Mouse (Mus musculus): ENCODE measurements around the gene Gm20721.
"Not testable (repeated sequence)": the region's sequence is repeated elsewhere in the genome, so short reads cannot be mapped to it uniquely, and the experiment has no call there.

The Gm20721 gene

DNA sequence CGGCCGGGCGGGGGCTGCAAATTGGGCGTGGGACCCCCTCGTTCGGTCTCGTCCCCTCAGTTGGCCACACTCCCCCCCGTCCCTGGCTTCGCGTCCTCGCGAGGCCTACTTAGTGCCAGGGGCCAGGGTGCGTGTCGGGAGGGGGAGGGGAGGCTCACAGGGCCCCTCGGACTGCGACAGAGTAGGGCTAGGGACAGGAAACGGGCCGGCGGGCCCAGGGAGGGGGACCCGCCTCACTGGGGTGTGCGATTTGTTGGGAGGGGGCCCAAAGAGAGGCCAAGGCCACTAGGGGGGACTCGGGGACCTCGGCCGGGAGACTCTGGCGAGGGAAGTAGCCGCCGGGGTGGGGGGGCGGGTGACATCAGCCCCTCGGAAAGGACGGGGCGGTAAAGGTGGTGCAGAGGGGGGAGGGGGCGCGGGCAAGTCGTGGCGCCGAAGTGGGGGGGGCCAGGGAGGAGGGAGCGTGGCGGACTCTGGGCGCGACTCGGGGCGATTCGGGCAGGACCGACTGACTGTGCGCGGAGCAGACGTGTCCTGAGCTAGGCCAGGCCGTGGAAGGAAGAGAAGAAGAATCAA is 15.8 kb downstream of the Gm20721 start:
- DNase-seq (ENCODE audit: low spot score in 2 of 2), result peak; percentile 79 to 80

DNA sequence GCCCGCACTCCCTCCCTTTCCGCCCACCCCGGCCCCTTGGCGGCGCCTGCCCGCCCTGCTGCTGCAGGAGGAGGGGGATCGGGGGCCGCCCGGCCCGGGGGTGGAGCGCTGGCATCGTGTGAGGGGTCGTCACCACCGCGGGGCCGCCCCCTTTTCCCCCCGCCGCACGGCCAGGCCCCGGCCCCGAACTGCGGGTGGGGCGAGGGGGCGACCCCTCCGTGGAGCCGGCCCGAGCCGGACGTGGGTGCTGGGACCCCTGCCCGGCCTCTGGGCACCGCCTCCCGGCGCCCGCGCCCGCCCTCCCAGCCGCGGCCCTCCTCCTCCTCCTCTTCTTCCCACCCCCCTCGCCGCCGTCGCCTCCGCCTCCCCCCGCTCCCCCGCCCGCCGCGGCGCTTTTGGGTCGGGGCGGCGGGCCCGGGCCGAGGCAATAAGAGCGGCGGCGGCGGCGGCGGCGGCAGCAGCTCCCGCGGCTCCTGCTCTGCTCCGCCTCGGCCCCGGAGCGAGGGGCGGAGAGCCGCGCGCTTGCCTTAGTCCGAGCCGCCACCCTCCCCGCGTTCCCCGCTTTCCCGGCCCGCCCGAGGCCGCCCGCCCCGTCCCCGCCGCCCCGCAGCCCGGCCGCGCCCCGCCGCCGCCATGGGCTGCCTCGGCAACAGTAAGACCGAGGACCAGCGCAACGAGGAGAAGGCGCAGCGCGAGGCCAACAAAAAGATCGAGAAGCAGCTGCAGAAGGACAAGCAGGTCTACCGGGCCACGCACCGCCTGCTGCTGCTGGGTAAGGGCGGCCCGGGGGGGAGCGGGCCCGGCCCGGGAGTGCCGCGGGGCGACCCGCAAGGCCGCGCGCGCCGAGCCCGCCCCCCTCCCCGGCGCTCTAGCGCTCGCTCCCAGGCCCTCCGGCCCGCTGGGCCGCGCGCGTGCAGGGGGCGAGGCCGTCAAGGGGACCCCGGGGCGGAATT is 16.6 kb downstream of the Gm20721 start:
- DNase-seq (ENCODE audit: low spot score in 2 of 2), result peak; percentile 90

DNA sequence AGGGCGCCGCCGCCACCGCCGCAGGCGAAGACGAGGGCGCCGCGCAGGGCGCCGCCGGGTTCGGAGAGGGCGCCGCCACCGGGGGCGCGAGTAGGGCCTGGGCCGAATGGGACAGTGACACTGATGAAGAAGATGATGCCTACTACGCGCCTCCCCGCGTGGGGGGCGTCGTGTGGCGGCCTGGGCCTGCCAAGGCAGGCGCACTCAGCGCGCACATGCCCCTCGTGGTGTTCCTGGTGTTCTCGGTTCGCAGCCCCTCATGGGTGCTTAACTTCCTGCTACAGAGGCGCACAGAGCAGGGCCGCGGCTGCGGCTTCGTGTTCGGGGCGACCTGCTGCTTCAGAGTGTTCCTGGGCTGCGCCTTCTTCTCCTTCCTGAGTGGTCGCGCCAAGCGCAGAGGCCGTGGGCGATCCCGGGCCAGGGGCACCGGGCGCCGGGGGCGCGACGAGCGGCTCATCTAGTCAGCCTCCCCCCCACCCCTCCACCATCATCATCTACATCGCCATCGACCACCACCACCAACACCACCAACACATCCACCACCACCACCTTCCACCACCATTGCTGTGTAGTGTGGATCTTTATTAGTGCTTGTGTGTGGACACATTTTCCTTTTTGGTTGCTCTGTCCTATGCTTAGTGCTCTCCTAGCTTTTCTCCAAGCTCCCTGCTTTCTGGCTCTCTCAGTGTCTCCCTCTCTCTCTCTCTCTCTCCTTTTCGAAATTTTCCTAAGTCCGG is 17.4 kb downstream of the Gm20721 start:
- DNase-seq (ENCODE audit: low spot score in 2 of 2), result peak; percentile 54 to 62

DNA sequence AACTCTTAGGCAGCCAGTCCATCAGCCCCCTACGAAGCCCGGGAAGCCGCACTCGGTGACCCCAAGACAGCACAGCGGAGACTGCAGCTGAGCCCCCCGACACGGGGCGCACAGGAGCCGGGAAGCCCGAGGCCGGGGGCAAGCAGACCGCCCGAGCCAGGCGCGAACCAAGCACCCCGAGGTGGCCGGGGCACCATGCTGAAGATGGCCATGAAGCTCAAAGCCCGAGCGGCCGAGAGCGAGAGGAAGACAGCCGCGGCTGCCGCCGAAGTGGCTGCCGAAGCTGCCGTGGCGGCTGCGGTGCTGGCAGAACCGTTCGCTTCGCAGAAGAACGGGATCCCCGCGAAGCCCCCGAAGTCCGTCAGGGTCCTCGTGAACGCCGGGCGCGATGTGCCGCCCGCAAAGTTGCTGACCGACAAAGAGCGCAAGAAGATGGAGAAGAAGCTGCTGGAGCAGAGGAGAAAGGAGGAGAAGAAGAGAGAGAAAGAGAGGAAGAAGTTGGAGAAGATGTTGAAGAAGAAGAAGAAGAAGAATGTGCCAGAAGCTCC is 18.1 kb downstream of the Gm20721 start:
- no peak for DNase-seq (ENCODE audit: low spot score in 2 of 2)

DNA sequence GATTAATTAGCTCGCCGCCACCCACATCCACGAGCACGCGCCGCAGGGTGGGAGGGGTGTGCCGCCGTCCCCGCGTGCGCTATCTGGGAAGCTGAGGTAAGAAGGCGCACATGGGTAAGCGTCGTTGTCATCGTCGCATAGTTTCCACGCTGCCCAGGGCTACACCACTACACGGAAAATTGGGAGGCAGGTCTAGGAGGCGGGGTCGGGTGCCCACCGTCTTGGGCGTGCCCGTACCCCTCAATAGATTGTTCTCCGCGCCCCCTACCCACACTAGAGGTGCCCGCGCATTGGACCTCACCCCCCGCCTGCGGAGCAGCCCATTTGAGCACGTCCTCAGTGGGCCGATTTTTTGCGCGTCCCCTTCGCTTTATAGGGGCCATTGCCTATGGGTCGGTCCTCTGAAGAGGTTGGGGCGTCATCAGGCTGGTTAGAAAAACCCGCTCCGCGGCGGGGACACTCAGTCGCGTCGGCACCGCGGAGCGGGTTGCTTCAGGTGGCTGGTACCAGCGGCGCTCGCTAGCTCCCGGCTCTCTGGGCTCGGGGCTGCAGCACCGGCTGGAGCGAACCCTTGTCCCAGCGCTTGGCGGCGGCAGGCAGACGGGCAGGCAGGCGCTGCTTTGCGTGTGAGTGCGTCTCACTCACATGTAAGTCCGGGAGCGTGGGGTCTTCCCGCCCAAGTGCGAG is 19.1 kb downstream of the Gm20721 start:
- peak; percentile 84 to 90 for DNase-seq (ENCODE audit: low spot score in 2 of 2)

DNA sequence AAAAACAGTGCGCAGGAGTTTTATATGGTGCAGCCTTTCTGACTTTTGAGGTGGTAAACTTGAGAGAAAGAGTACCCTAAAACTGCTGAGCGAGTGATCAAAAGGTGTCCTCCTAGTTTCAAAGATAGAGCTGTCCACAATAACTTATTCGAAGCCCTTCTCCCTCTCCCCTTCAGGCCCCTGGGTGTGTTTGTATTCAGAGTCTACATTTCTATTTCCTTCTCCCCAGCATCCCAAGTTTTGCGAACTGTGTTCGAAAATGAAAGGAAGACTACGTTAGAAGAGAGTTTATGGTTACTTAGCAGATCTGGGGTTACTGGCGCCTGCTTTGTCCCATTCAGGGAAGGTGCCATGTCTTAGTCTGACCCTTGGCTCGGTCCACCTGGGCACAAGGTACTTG is 20.0 kb downstream of the Gm20721 start:
- no peak for DNase-seq (ENCODE audit: low spot score in 2 of 2)

DNA sequence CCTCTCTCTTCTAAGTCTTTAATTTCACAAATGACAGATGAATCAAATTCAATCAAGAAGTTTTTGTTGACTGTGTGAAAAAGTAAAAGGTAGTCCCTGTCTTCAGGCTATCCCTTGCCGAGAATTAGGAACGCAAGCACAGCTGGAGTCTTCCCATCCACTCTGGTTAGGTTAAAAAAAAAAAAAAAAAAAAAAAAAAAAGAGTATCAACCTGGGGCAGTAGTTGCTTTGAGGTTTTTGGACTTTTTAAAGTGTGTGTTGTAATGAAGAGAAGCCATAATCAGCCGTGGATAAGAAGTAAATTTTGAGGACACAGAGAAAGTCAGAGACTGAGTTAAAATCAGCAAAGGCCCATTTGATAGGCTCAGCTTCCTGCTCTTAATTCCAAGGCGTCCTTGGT is 20.5 kb downstream of the Gm20721 start:
- no peak for DNase-seq (ENCODE audit: low spot score in 2 of 2)

DNA sequence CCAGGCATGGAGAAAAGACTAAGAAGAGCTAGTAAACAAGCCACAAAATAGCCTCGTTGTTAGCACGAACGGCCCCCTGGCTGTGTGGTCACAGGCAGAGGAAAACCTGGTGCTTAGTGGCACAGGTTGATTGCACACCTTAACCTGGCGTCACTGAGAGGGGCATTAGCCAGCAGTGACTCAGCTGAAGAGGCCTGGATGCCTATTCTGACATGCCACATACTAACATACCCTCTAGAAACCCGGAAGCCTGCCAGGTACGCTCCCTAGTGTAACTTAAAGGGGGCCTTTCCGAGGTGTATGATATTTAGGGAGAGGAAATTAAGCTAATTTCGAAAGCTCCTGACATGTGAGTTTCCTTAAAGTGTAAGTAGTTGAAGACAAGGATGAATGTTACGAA is 29.9 kb downstream of the Gm20721 start:
- no peak for DNase-seq (ENCODE audit: low spot score in 2 of 2)

DNA sequence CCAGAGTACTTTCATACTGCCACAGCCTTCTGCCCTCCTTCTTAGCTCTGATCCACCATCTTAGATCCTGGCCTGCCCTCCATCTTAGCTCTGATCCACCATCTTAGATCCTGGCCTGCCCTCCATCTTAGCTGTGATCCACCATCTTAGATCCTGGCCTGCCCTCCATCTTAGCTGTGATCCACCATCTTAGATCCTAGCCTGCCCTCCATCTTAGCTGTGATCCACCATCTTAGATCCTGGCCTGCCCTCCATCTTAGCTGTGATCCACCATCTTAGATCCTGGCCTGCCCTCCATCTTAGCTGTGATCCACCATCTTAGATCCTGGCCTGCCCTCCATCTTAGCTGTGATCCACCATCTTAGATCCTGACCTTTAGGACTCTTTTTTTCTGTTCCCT is 31.1 kb downstream of the Gm20721 start:
- DNase-seq (ENCODE audit: low spot score in 2 of 2), result not testable (repeated sequence)

DNA sequence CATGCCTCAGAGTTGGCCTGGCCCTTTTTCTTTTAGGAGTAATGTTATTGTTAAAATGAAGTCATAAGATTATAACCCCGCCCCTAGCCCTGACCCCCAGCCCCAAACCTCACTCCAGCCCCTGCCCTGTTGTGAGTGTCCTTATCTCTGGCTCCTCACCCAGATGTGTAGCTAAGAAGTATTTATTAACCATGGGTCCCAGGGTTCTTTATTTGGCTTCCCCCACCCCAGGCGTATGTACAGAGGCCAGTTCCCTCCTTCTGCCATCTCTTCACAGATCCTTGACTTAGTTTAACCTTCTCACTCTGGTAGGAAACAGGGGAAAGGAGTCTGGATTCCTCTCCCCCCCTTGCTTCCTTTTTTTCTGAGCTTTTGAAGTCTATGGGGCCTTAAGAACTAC is 33.9 kb downstream of the Gm20721 start:
- DNase-seq (ENCODE audit: low spot score in 2 of 2), result no peak

DNA sequence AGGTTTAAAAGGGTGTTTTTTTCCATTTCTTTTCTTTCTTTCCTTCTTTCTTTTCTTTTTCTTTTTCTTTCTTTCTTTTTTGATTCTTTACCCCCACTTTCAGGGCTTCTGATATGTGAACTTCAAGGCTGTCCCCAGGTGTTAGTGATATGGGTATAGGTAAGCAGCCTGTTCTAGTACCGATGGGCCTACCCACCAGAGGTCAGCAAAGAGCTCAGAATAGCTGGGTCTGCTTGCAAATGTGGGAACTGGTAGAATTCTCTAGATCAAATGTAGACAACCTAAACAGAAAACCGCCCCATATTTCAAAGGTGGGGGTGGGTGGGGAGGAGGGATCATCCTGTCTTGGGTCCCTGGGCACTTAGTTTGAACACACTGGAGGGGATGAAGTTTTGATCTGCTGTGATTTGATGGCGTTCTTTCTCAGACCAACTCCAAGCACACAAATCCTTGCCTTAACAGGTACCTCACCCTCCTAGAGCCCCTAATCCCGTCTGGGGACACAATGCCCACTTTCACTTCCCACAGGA is 34.3 kb downstream of the Gm20721 start:
- peak; percentile 85 to 89 for DNase-seq (ENCODE audit: low spot score in 2 of 2)

DNA sequence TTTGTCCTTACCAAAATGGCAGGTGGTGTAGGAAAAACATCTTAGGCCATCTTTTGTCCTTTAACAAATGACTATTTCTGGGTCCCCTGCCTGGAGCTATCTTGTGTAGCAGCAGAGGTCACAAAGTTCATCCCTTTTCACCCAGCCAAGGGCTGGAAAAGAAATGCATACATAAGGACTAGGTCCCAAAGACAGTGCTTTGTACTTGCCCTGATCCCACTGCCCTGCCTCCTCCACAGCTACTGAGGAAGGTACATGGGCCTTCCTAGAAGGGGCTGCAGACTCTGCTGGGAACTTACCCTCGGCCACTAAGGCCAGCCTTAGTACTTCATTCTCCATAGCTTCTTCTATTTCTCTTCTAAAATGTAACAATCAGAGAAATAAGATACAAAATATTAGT is 34.9 kb downstream of the Gm20721 start:
- no peak for DNase-seq (ENCODE audit: low spot score in 2 of 2)

DNA sequence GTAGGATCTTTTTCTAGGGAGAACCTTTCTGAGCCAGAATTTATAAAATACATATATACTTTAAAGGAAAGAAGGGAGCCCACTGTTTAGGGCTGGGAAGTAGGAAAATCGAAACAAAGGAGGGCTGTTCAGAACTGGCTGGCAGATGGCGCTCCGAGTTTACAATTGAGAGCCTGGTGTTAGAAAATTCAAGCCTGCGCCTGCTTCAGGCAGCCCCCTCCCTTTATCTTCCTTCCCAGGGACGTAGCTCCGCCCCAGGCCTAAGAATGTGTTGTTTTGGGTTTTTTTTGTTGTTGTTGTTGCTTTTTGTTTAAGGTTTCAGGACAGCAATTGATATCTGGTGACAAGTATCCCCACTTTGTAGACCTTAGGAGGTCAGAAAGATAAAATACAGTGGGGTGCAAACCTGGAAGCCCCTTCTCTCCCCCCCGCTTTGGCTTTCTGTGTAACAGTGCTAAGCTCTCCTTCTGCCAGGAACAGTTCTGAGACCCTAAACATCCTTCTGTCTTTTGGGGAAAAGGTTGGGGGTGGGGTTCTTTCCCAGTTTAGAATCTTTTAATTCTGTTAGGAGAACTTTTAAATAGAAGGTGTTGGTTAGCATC is 35.5 kb downstream of the Gm20721 start:
- DNase-seq (ENCODE audit: low spot score in 2 of 2), result peak; percentile 71 to 76

DNA sequence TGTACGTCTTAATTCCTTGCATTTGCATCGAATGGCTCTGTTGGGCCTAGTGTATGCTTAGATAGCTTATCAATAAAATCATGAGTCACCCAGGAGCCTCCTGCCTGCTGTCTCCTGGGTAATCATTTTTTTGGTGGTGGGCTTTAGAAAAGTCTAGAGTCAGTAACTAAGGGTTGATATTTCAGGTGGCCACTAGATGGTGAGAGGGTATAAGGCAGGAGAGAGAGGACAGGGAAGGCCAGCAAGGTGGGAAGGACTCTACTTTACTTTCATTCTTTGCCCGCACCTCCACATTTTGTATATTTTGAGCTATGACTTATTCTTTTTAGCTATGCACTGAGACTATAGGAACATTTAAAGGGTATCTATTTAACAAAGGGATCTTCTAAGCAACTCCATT is 38.6 kb downstream of the Gm20721 start:
- no peak for DNase-seq (ENCODE audit: low spot score in 2 of 2)

DNA sequence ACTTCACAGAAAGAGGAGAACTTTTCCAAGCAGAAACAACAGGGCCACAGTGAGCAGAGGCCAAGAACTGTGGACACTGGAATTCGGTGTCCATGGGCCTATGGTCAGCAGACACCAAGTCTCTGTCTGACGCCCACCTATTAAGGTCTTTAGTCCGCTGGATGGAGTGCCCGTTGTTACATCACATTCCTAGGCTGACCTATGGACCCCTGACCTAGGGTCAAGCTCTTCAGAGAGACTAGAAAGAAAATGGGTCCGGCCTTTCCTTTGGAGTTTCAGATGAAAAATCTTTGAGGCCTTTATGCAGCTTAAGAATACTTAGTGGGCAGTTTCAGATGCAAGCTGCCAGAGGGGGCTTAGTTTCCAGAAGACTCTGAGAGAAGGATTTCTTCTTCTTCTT is 40.9 kb downstream of the Gm20721 start:
- DNase-seq (ENCODE audit: low spot score in 2 of 2), result no peak

DNA sequence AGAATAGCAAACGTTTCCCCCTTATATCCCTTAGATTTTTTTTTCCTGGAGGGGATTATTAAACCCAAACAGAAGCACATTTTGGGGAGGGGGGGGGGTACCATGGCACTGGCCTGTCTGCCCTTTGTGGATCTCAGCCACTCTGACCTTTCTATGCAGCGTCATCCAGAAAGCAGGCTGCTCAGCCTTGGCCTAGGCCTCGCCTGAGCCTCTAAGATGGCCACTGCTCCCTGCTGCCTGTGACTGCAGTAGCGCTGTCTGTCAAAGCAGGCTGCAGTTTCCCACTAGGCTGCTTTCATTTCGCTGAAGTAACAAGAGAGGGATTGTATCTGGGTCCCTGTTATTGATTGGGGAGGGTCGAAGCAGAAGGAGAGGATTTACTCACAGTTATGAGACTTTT is 44.0 kb downstream of the Gm20721 start:
- no peak for DNase-seq (ENCODE audit: low spot score in 2 of 2)

DNA sequence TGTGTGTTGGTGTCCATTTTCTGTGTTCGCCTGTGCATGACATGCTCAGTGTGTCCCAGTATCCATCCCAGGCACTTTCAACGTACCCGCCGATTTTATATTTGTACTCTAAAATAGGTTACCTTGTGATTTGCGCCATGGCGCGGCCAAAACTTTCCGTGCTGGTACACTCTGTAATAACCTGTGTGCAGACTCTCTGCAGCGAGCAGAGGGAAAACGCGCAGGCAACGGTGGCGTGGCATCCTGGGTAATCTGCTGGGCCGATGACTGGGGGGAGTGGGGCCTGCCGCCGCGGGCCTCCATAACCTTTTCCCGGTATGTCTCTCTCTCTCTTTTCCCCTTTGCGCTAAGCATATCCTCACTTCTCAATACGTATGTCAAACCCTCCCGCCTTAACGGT is 45.8 kb downstream of the Gm20721 start:
- no peak for DNase-seq (ENCODE audit: low spot score in 2 of 2)

DNA sequence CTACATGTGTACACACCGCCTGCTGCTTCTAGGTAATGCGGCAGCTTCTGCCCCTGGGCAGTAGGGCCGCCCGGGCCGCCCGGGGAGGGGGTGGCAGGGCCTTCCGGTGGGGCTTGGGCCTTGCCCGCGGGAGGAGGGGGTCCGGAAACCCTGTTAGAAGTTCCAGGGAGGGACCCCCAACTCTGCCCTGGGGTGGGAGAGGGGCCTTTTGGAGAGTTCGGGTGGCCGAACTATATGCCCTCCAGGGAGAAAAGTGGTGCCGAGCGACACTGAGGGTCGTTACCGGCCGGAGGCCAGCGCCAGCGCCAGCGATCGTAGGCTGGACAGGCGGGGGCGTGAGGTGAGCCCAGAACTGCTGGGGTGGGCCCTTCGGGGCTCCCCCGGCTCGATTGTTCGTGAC is 46.3 kb downstream of the Gm20721 start:
- no peak for DNase-seq (ENCODE audit: low spot score in 2 of 2)

DNA sequence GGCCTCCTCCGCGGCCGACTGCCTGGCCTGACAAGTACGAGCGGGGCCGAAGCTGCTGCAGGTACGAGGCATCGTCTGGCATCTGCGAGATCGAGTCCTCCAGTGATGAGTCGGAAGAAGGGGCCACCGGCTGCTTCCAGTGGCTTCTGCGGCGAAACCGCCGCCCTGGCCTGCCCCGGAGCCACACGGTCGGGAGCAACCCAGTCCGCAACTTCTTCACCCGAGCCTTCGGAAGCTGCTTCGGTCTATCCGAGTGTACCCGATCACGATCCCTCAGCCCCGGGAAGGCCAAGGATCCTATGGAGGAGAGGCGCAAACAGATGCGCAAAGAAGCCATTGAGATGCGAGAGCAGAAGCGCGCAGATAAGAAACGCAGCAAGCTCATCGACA is 46.7 kb downstream of the Gm20721 start:
- no peak for DNase-seq (ENCODE audit: low spot score in 2 of 2)

DNA sequence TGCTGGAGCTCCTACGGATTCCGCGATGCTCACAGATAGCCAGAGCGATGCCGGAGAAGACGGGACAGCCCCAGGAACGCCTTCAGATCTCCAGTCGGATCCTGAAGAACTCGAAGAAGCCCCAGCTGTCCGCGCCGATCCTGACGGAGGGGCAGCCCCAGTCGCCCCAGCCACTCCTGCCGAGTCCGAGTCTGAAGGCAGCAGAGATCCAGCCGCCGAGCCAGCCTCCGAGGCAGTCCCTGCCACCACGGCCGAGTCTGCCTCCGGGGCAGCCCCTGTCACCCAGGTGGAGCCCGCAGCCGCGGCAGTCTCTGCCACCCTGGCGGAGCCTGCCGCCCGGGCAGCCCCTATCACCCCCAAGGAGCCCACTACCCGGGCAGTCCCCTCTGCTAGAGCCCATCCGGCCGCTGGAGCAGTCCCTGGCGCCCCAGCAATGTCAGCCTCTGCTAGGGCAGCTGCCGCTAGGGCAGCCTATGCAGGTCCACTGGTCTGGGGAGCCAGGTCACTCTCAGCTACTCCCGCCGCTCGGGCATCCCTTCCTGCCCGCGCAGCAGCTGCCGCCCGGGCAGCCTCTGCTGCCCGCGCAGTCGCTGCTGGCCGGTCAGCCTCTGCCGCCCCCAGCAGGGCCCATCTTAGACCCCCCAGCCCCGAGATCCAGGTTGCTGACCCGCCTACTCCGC is 47.3 kb downstream of the Gm20721 start:
- DNase-seq (ENCODE audit: low spot score in 2 of 2), result no peak

DNA sequence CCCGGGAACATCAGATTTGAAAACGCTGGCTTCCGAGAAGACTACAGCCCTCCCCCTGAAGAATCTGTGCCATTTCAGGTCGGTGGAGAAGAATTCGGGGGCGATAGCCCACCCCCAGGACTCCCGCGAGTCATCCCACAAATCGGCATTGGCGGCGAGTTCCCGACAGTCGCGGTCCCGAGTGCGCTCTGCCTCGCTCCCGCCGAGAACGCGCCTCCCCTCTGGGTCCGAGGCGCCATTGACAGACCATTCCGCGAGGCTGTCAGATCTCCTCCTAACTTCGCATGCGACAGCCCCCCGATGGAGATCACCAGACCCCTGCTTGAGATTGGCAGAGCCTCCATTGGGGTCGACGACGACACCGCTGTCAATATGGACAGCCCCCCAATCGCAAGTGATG is 48.0 kb downstream of the Gm20721 start:
- DNase-seq (ENCODE audit: low spot score in 2 of 2), result no peak
